Mouse (Mus musculus) erythroblast, adult 5-6 weeks (primary cell): ENCODE results near the gene Krit1. TPM values are rescaled to one million over a fixed set of nuclear protein-coding genes. Genes with fewer than 3 reads are reported as not detected.
"Not testable (repeated sequence)": the region's sequence is repeated elsewhere in the genome, so short reads cannot be mapped to it uniquely, and the experiment has no call there.

Experiments
- ATAC-seq: replicated peaks from 2 replicates; pipeline ENCODE4 v1.8.0; 2016; ENCODE audit warnings: moderate number of reproducible peaks, mild to moderate bottlenecking, moderate TSS enrichment, inconsistent platforms; ENCODE audit not compliant: poor library complexity, low FRiP score, severe bottlenecking
- total RNA-seq, 2 experiments: library from RNA; stranded (forward) in 1 of 2; stranded (reverse) in 1 of 2; fragments of 150-400 nt in 1 of 2; fragments of 200-764, 138-1000 nt in 1 of 2; gene quantifications; 2 replicates each; pipeline versions ENCODE4 v1.2.3 to v1.2.4; 2015 to 2017; ENCODE audit warnings: low replicate concordance in 2 of 2

The Krit1 gene
- total RNA-seq, 2 experiments from 2014 or later = 42.3 to 51.4 TPM

- no peak for ATAC-seq
Measured at GRCm38 (mm10) chr5:3872348-3872747, 69.4 kb downstream of the Krit1 start.

GRCm38 (mm10) chr5:3873485-3873884 lies 70.5 kb downstream of the Krit1 start:
- no peak for ATAC-seq

DNA sequence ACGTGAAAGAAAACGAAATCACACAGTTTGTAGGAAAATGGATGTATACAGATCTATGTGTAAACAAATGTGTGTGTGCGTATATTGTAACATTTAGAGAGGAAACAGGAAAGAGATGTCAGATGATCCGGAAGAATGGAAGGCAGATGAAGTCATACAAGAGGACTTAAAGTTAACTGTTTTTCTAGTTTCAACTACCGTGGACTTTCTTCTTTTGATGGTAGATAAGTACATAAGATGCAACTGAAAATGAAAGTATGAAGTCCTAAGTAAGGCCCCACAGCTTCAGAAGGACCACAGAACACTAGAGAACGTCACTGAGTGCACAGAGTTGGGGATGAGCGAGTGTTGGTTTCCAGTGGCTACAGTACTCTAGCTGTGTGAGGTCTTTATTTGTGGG lies 83.9 kb downstream of the Krit1 start:
- ATAC-seq = not testable (repeated sequence)

GRCm38 (mm10) chr5:3889201-3889600 lies 86.2 kb downstream of the Krit1 start:
- no peak for ATAC-seq

DNA sequence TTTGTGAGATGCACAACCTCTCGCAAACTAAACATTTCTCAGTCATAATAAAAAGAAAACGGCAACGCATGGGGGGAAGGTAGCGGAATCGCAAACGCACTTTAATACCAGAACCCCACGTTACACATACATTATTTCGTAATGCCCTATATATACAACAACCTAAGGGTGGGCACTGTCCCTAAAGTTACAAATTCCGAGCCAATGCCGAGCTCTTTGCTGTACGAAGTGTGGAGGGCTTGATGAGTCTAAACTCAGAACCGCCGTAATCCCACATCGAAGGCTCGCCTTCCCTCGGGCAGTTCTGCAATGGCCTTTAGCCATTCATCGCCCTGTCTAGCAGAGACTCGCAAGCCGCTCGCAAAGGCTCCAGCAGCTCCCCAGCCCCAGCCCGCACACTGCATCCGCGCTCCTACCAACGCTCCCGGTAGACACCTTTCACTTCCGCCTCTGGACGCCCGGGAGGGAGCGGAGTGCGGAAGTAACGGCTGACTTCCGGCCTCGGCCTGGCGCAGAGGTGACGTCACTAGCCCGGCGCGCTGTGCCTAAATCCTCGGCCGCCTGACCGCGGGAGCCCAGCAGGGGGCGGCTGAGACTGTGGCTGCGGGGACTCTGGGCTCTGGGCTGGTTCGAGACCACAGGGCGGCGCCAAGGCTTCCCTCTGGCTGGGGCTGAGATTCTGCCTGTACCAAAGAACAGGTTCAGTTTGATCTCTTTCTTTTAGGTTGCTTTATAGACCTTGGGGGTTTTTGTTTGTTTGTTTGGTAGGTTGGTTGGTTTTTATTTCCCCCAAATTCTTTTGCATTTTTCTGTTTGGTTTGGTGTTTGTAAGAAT lies 90.7 kb downstream of the Krit1 start, which contains the start of gene Mterf1a:
Gene Mterf1a (minus strand): TSS at position 475 of the 835 bp plus-strand sequence.
- peak; percentile 100 for ATAC-seq

DNA sequence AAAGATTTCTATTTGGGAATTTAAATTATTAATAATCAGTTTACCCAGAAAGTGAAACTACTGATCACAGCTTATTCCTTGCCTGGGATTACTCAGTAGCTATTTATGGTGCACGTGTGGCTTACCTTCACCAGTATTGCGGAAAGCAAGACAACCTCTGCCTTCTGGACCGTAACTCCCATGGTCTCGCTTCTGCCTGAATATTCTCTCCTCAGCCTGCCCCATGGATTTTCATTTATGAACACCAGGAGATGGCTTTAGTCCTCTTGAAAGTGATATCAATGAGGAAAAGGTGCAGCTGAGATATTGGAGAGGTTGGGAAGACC lies 91.3 kb downstream of the Krit1 start:
- ATAC-seq = not testable (repeated sequence)

Other genes with a start within 250 kb of the Krit1 start
- gene 1700109H08Rik, start 231.6 kb upstream of the Krit1 start, total RNA-seq (2015; ENCODE audit: low replicate concordance) = 6.9 and 17.6 TPM in 2 replicates
- gene 1700109H08Rik, start 231.6 kb upstream of the Krit1 start, total RNA-seq (2017; ENCODE audit: low replicate concordance) = 9.5 and 21.3 TPM in 2 replicates
- 11.1 and 19.2 TPM in 2 replicates for gene Pex1, start 207.1 kb upstream of the Krit1 start, total RNA-seq (2015; ENCODE audit: low replicate concordance)
- 5.0 and 7.8 TPM in 2 replicates for gene Pex1, start 207.1 kb upstream of the Krit1 start, total RNA-seq (2017; ENCODE audit: low replicate concordance)
- gene Rbm48, start 206.6 kb upstream of the Krit1 start, total RNA-seq (2015; ENCODE audit: low replicate concordance) = 3.1 and 3.5 TPM in 2 replicates
- gene Rbm48, start 206.6 kb upstream of the Krit1 start, total RNA-seq (2017; ENCODE audit: low replicate concordance) = 9.9 and 22.0 TPM in 2 replicates
- not detected in 2 replicates for gene Tmbim7, start 152.0 kb upstream of the Krit1 start, total RNA-seq (2015; ENCODE audit: low replicate concordance)
- not detected in 2 replicates for gene Tmbim7, start 152.0 kb upstream of the Krit1 start, total RNA-seq (2017; ENCODE audit: low replicate concordance)
- 49.3 and 49.4 TPM in 2 replicates for gene Gatad1, start 146.0 kb upstream of the Krit1 start, total RNA-seq (2015; ENCODE audit: low replicate concordance)
- gene Gatad1, start 146.0 kb upstream of the Krit1 start, total RNA-seq (2017; ENCODE audit: low replicate concordance) = 42.1 and 58.0 TPM in 2 replicates
- gene Ankib1, start 259 bp upstream of the Krit1 start, total RNA-seq (2015; ENCODE audit: low replicate concordance) = 4.8 and 13.2 TPM in 2 replicates
- gene Ankib1, start 259 bp upstream of the Krit1 start, total RNA-seq (2017; ENCODE audit: low replicate concordance) = 18.1 and 21.3 TPM in 2 replicates
- not detected in 2 replicates for gene Lrrd1, start 42.0 kb downstream of the Krit1 start, total RNA-seq (2015; ENCODE audit: low replicate concordance)
- not detected in 2 replicates for gene Lrrd1, start 42.0 kb downstream of the Krit1 start, total RNA-seq (2017; ENCODE audit: low replicate concordance)
- 2.1 and 13.1 TPM in 2 replicates for gene Mterf1a, start 90.7 kb downstream of the Krit1 start, total RNA-seq (2015; ENCODE audit: low replicate concordance)
- gene Mterf1a, start 90.7 kb downstream of the Krit1 start, total RNA-seq (2017; ENCODE audit: low replicate concordance) = 4.7 and 8.2 TPM in 2 replicates
- 11.3 and 13.4 TPM in 2 replicates for gene Akap9, start 124.9 kb downstream of the Krit1 start, total RNA-seq (2015; ENCODE audit: low replicate concordance)
- gene Akap9, start 124.9 kb downstream of the Krit1 start, total RNA-seq (2017; ENCODE audit: low replicate concordance) = 10.0 and 25.9 TPM in 2 replicates